Mouse (Mus musculus): ENCODE results near the gene Dhx40. TPM values are rescaled to one million over a fixed set of nuclear protein-coding genes. Genes with fewer than 3 reads are reported as not detected.
A peak's percentile ranks its signal among the peaks of the same experiment; 100 is the strongest.

The Dhx40 gene
- total RNA-seq (2014; rRNA removed) (28.0 and 31.6 TPM in 2 replicates), polyA plus RNA-seq (2015; fragmentation: Nextera tagmentation; extraction: Ambion mirVana) (13.6 and 18.3 TPM in 2 replicates)

- peak within 1 kb of the TSS; percentile 80 for H3K27ac ChIP-seq (ENCODE audit: low read depth, low read length)
- no peak for TF ChIP-seq CTCF (IDR thresholded peaks at IDR 0.05; ENCODE audit: low read depth)
- H3K9ac ChIP-seq = peak within 1 kb of the TSS; percentile 62
- H3K27me3 ChIP-seq (ENCODE audit: insufficient read depth, low read length) = no peaks in the 10 kb centered on the region
- peak; percentile 94 for DNase-seq
- WGBS = 6% methylated on average over 40 of the region's 40 CpGs
- H3K4me2 ChIP-seq (ENCODE audit: low read depth) = peak within 1 kb of the TSS; percentile 63
- H3K4me1 ChIP-seq (ENCODE audit: insufficient read depth) = 0 out of 2 replicates have a peak, but pooled peaks cover 4% of the 10 kb centered on the region
- peaks cover 14% of the 10 kb centered on the region for H3K36me3 ChIP-seq (ENCODE audit: insufficient read depth)
- no peaks in the 10 kb centered on the region for H3K9me3 ChIP-seq (ENCODE audit: low read length)
- ATAC-seq = peak; percentile 98
- peak within 1 kb of the TSS; percentile 100 for H3K4me3 ChIP-seq (ENCODE audit: low read depth, low read length)
Measured at GRCm38 (mm10) chr11:86807505-86807989, at the start of gene Dhx40. TSS of gene Dhx40 (minus strand) at chr11:86807746.

DNA sequence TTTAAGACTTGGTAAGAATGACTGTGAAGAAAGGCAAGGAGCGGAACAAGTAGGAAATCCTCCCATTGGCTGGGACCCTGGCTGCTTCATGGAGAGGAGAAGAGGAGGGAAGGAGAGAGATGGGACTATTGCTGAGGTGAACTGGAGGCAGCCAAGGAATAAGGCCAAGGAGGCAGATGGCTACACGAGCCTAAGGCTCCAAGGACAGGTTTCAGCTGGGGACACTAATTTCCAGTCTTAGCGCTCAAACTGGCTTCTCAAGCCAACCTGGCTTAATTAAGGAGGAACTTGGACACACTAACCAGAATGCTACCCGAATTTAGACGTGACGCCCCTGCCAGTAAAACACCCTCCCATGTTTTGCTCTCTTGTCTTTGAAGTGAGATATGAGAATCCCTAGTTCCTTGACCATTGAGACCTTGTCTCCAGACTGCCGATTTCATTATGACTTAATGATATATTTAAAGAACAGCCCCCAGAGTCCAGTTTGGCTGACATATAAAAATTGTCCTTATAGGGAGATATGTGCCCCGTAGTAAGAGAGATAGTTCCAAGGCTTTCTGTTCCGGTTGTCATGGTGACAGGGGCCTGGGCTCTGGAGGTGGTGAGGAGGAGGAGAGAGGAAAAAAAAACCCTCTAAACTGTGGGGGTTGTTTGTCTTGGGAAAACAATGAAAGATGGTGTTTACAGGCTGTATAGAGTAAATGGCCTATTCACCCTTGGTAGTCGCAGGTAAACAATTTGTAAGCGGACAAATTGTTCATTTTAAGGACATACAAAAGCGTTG, 48.3 kb upstream of the Dhx40 start:
- Histone ChIP-seq H3K9ac (no peak overlapping the region), H3K4me2 (ENCODE audit: low read depth) (no peak overlapping the region), H3K36me3 (ENCODE audit: insufficient read depth) (no peaks in the 10 kb centered on the region), H3K4me3 (ENCODE audit: low read depth, low read length) (no peak overlapping the region), H3K27ac (ENCODE audit: low read depth, low read length) (no peak overlapping the region), H3K27me3 (ENCODE audit: insufficient read depth, low read length) (no peaks in the 10 kb centered on the region), H3K9me3 (ENCODE audit: low read length) (no peaks in the 10 kb centered on the region), H3K4me1 (ENCODE audit: insufficient read depth) (0 out of 2 replicates have a peak, but pooled peaks cover 10% of the 10 kb centered on the region)
- DNase-seq = peak; percentile 47
- WGBS = 53% methylated on average over 12 of the region's 12 CpGs
- no peak for ATAC-seq
- no peak for TF ChIP-seq CTCF (IDR thresholded peaks at IDR 0.05; ENCODE audit: low read depth)

DNA sequence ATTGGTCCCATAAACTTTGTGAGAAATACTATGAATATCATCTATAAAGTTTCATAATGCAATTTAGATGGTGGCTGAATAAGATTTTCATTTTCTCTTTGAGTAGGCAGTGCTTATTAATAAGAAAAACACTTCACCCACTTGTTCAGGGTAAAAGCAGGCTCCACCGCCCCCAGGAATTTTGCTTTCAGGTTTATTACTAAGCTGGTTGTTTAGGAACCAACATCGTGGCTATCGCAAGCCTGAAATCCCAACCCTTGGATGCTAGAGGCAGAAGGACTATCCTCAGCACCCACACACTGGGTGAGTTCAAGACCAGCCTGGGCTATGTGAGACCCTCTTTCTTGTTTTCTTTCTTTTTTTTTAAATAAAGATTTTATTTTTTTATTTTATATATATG, 45.5 kb upstream of the Dhx40 start:
- no peak for DNase-seq
- no peak overlapping the region for H3K4me2 ChIP-seq (ENCODE audit: low read depth)
- H3K27ac ChIP-seq (ENCODE audit: low read depth, low read length) = no peak overlapping the region
- no peak overlapping the region for H3K9ac ChIP-seq
- 0 out of 2 replicates have a peak, but pooled peaks cover 10% of the 10 kb centered on the region for H3K4me1 ChIP-seq (ENCODE audit: insufficient read depth)
- no peaks in the 10 kb centered on the region for H3K9me3 ChIP-seq (ENCODE audit: low read length)
- no peak overlapping the region for H3K4me3 ChIP-seq (ENCODE audit: low read depth, low read length)
- H3K36me3 ChIP-seq (ENCODE audit: insufficient read depth) = no peaks in the 10 kb centered on the region
- ATAC-seq = no peak
- 40% methylated on average over 3 of the region's 3 CpGs for WGBS
- H3K27me3 ChIP-seq (ENCODE audit: insufficient read depth, low read length) = no peaks in the 10 kb centered on the region
- TF ChIP-seq CTCF (IDR thresholded peaks at IDR 0.05; ENCODE audit: low read depth) = no peak

DNA sequence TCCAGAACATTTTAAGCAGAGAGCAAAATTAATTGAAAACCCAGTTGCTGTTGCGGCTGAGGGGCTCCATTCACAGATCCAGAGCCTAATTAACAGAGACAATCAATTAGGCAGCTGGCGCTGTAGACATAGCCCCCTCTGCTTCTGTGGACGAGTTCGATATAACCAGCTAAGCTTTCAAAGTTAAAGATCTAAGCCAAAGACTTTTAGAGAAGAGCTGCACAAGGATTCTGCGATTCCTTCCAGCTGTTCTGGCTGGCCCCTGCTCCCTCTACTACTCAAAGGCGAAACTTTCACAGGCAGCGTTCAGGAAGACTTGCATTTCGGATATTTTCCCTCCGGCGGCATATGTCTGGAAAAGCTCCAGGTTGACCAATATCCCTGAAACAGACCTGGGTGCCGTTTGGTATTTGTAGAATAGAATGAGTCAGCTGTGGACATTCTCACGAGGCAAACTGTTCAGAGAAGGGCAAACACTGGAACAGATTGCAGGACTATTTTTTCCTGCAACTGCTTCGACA, 45.0 kb upstream of the Dhx40 start:
- Histone ChIP-seq H3K27me3 (ENCODE audit: insufficient read depth, low read length) (no peaks in the 10 kb centered on the region), H3K9ac (no peak overlapping the region), H3K9me3 (ENCODE audit: low read length) (no peaks in the 10 kb centered on the region), H3K27ac (ENCODE audit: low read depth, low read length) (no peak overlapping the region), H3K4me3 (ENCODE audit: low read depth, low read length) (no peak overlapping the region), H3K36me3 (ENCODE audit: insufficient read depth) (no peaks in the 10 kb centered on the region), H3K4me1 (ENCODE audit: insufficient read depth) (0 out of 2 replicates have a peak, but pooled peaks cover 10% of the 10 kb centered on the region), H3K4me2 (ENCODE audit: low read depth) (0 out of 2 replicates have a peak overlapping the region, but pooled peaks have one; percentile 4)
- 12% methylated on average over 13 of the region's 13 CpGs for WGBS
- DNase-seq (no peak), ATAC-seq (peak; percentile 25; the same call in 1 of the 2 replicates)
- TF ChIP-seq CTCF (IDR thresholded peaks at IDR 0.05; ENCODE audit: low read depth) = no peak

DNA sequence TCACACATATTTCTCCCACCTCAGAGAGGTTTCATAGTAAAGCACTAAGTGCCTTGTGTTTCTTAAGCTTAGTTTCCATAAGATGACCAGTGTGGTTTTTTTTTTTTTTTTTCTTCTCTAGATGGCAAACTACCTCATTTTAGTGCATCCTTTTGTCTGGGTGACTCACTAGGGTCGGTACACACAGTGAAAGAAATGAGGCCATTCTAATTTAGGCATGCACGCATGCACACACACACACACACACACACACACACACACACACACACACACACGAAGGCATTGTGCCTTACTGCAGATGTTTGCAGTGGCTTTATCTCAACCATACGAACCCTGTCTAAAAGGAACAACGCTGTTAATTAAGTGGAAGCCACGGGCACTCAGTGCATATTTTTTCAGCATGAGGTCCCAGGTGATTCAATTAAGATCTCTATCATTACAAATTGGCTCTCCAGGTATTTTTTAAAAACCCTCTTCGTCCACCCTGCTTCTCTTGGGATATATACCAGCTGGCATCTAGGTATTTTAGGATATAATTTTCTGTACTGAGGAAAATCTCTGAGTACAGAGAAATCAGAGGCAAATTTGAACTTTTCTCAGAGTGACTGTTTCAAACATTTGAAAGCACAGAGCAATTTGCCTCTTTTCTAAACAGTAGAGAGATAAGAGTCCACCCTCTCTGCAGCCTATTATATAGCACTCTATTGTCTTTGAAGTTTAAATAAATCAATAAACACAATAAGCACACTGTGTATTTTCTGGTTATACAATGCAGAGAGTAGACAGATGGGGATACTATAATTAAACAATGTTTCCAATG, 44.4 kb upstream of the Dhx40 start:
- no peak for DNase-seq
- no peak for TF ChIP-seq CTCF (IDR thresholded peaks at IDR 0.05; ENCODE audit: low read depth)
- WGBS = 6% methylated on average over 7 of the region's 7 CpGs
- Histone ChIP-seq H3K36me3 (ENCODE audit: insufficient read depth) (no peaks in the 10 kb centered on the region), H3K27me3 (ENCODE audit: insufficient read depth, low read length) (no peaks in the 10 kb centered on the region), H3K27ac (ENCODE audit: low read depth, low read length) (peak overlapping the region; percentile 30; the same call in 1 of the 2 replicates), H3K4me3 (ENCODE audit: low read depth, low read length) (no peak overlapping the region), H3K9ac (no peak overlapping the region), H3K9me3 (ENCODE audit: low read length) (no peaks in the 10 kb centered on the region), H3K4me2 (ENCODE audit: low read depth) (no peak overlapping the region), H3K4me1 (ENCODE audit: insufficient read depth) (0 out of 2 replicates have a peak, but pooled peaks cover 10% of the 10 kb centered on the region)
- no peak for ATAC-seq

GRCm38 (mm10) chr11:86851234-86851671, 43.7 kb upstream of the Dhx40 start:
- DNase-seq (no peak), ATAC-seq (peak; percentile 36; the same call in 1 of the 2 replicates)
- Histone ChIP-seq H3K36me3 (ENCODE audit: insufficient read depth) (no peaks in the 10 kb centered on the region), H3K4me2 (ENCODE audit: low read depth) (no peak overlapping the region), H3K9me3 (ENCODE audit: low read length) (no peaks in the 10 kb centered on the region), H3K9ac (no peak overlapping the region), H3K4me3 (ENCODE audit: low read depth, low read length) (no peak overlapping the region), H3K4me1 (ENCODE audit: insufficient read depth) (0 out of 2 replicates have a peak, but pooled peaks cover 10% of the 10 kb centered on the region), H3K27ac (ENCODE audit: low read depth, low read length) (peak overlapping the region; percentile 30; the same call in 1 of the 2 replicates), H3K27me3 (ENCODE audit: insufficient read depth, low read length) (no peaks in the 10 kb centered on the region)
- TF ChIP-seq CTCF (IDR thresholded peaks at IDR 0.05; ENCODE audit: low read depth) = no peak
- WGBS = 24% methylated on average over 7 of the region's 7 CpGs

All from forebrain, postnatal 0 days (tissue).